Mouse (Mus musculus): ENCODE results near the gene Maco1.

DNA sequence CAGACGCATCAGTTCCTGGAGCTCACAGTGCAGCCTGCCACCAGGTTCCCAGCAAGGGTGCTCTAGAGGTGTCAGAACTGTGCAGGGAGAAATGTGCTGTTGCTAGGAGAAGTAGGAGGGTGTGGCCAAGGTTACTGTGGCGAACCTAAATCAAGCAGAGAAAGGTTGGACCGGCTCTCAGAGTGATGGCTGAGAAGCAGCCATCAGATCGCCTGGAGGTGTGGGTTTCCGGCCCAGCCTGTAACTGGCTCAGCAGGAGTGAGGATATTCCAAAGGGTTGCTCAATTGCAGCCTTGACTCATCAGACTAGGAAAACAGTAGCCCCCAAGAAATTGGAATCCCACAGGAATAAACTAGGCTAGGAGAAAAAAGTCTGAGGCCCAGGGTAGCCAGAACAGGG lies 3.4 kb upstream of the Maco1 start:
- TF ChIP-seq CTCF (IDR thresholded peaks at IDR 0.05; ENCODE audit: low read depth, low read length) (no peak), POLR2A (IDR thresholded peaks at IDR 0.05; ENCODE audit: extremely low read depth, insufficient read depth, low read length) (no peak)
